Mouse (Mus musculus) gastrocnemius, postnatal 4 days (tissue): ENCODE measurements around the gene Tmcc1. TPM values are rescaled to one million over a fixed set of nuclear protein-coding genes. Genes with fewer than 3 reads are reported as not detected.
"Not testable (repeated sequence)": the region's sequence is repeated elsewhere in the genome, so short reads cannot be mapped to it uniquely, and the experiment has no call there.

ENCODE experiments used
- DNase-seq, 2 experiments: peaks; one replicate each; pipeline ENCODE4 v3.0.0; 2021 to 2022; ENCODE audit warnings: low spot score in 2 of 2, mixed read lengths in 2 of 2
- total RNA-seq, 2 experiments: library from RNA; stranded (reverse); gene quantifications; 2 replicates each; pipeline ENCODE4 v1.2.3; 2021

The Tmcc1 gene
- total RNA-seq, 2 experiments from 2014 or later, result 28.1 to 32.1 TPM

DNA sequence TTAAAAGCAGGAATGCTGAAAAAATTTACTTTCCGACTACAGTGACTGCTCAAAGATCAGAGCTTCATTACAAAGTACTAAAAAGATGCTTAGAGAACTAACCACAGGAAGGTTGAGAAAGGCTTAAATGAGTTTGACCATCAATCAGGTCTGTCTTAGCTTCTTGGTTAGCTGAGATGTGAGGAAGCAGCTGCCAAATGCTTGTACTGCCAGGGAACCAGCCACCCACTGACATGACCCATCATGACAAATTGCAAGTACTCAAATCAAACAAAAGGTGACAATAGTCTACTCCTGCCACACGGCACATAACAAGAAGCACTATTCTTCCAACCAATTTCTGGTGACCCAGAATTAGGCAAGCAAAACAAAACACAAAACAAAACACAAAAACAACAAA lies 111.9 kb downstream of the Tmcc1 start:
- no peak for DNase-seq

DNA sequence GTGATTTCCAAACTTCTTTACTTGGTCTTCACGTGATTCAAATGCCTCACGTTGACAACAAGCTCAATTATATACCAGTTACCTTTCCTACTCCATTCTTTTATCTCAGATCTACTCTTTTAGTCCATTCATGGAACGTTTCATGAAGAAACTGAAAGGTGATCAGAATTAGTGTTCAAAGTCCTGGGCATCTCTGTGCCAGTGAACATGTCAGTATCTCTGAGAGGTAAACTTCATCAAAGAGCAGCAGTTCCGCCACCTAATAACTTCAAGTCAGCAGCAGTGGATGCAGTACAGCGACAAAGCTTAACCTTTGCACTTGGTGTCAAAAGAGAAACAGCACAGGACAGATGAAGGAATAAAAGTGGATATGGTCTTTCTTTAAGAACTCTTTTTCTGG lies 112.5 kb downstream of the Tmcc1 start:
- DNase-seq, result no peak

DNA sequence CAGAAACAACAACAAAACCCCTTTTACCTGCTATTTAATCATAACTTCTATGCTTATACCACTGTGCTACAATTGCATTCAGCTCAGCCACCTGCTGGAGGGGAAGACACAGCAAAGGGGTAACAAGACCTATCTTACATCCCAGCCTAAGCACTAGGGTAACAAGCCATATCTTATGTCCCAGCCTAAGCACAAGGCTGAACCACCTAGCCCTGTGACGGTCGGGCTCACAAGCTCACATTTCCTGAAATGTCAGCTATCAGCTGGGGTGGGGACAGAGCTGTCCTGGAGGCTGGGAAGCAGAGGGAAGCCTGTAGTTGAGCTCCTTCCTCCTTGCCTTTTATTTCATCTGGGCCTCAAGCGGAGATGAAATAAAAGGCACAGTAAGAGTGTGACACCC lies 115.7 kb downstream of the Tmcc1 start:
- no peak for DNase-seq

DNA sequence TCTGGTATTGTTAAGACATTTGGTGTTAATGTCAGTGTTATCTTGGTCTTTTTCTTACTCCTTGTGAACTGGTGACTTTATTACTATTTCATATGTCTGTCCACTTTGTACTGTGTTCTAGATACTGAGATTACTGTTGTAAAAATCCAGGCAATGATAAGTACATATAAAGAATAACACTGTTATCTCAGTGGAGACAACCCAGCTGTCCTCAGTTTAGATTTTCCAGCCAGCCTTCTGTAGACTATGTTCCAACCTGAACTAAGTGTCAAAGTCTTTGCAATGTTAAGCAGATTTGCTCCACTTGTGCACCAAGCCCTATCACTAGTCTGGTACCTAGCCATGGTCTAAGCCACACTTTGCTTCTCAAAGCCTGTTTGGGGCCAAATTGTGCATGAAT lies 118.4 kb downstream of the Tmcc1 start:
- no peak for DNase-seq

DNA sequence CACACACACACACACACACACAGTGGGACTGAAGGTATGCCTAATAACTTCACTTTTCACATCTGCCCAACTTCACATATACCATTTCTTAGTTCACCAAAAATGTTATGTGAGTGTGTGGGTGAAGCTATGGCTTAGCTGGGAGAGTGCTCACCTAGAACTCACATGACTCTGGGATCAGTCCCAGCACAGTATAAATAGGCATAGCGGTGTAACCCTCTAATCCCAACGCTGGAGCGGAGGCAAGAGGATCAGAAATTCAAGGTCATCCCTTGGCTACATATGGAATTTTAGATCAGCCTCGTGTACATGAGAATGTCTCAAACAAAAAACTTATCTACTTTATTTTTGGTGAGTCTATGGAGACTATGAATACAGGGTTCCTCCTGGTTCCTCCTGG lies 119.7 kb downstream of the Tmcc1 start:
- no peak for DNase-seq

DNA sequence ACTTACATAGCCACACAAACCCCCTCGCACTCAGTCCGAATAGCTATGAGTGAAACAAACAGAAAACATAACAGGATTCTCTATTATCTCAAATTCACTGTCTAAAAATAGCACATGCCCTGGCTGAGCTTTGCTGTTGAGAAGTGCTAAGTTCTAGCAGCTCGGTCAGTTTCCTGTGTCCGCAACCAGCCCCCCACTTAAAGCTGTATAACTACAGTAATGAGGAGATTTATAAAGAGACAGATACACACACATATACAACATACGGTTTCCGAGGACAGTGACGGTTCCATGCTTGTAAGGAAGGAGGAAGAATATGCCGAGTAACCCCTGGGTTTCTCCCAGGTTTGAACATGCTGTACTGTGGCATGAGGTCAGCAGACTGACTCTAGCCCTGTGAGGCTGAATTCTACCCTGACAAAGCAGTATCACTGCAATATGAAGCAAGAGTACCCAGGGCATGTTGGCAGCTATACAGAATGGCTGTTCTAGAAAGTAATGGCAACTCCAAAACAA lies 120.5 kb downstream of the Tmcc1 start:
- DNase-seq, result peak in 1 of 2 experiments; percentile 14

DNA sequence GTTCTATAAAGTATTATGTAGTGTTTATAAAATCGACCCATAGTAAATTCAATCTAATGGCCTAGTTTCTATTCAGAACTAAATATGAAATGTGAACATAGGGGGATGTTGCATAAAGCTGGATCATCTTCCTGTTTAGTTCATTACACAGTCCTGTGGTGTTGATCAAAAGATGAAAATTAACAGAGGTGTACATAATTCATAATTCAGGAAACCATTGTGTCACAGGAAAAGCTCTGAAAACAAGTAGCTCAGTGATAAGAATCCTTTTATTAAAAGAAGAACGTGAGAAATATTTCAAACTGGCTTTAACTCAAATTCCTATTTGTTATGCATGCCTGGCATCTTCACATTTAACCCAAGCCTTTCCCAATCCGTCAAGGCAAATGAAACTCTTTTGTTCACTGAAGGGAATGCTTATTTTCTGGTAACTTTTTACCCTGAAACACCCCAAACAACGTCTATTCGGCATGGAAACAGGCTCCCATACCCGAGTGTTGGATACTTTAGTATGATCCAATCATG lies 121.0 kb downstream of the Tmcc1 start:
- DNase-seq, result no peak

DNA sequence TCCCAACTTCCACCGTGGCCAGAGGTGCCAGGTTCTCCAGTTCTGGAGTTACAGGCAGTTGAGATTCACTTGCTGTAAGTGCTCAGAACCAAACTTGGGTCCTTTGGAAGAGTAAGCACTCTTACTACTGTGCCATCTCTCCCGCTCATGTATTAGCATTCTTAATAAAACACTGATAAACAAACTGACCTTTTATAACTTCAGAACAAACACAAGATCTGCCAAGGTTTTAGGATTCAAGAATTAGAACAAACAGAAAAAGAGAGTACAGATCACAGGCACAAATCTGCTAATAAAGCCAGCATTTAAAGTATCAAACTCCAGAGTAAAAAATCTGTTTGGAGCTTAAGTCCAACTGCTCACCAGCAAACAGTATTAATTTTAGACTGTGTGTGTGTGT lies 121.5 kb downstream of the Tmcc1 start:
- no peak for DNase-seq

DNA sequence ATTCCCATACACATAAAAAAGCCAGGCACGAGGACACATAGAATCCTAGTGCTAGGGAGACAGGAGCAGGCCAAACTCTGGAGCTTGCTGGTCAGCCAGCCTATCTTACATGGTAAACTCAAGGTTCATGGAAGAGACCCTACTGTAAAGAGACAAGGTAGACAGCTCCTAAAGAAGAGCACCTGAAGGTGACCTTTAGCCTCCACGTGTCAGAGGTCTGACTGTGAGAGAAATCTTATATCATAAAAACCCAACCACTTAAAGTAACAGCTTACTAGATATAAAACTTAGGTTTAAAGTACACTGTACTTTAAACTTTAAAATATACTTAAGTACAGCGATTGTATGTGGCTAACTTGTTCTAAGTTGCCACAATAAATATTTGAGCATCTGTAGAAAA lies 122.7 kb downstream of the Tmcc1 start:
- DNase-seq, result no peak

DNA sequence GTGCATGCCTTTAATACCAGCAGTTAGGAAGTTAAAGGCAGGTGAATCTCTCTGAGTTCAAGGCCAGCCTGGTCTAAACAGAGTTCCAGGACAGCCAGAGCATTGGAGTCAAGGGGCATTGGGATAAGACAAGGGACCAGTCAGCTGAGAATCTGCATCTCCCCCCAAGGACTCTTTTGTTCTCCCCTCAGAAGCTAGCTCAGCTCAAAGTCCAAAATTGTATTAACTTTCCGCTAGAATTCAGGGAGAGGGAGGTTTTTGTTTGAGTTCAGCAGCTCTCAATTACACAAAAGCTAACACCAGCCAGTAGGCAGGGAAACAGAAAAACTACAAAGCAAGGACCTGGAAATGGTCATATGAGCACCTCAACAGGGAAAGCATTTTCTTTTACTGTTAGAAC lies 129.8 kb downstream of the Tmcc1 start:
- no peak for DNase-seq

DNA sequence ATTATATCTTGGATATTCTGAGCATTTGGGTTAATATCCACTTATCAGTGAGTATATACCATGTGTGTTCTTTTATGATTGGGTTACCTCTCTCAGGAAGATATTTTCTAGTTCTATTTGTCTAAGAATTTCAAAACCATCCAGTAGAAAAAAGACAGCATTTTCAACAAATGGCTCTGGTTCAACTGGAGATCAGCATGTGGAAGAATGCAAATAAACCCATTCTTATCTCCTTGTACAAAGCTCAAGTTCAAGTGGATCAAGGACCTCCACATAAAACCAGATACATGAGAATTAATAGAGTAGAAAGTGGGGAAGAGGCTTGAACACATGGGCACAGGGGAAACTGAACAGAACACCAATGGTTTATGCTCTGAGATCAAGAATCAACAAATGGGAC lies 133.7 kb downstream of the Tmcc1 start:
- DNase-seq, result not testable (repeated sequence)

DNA sequence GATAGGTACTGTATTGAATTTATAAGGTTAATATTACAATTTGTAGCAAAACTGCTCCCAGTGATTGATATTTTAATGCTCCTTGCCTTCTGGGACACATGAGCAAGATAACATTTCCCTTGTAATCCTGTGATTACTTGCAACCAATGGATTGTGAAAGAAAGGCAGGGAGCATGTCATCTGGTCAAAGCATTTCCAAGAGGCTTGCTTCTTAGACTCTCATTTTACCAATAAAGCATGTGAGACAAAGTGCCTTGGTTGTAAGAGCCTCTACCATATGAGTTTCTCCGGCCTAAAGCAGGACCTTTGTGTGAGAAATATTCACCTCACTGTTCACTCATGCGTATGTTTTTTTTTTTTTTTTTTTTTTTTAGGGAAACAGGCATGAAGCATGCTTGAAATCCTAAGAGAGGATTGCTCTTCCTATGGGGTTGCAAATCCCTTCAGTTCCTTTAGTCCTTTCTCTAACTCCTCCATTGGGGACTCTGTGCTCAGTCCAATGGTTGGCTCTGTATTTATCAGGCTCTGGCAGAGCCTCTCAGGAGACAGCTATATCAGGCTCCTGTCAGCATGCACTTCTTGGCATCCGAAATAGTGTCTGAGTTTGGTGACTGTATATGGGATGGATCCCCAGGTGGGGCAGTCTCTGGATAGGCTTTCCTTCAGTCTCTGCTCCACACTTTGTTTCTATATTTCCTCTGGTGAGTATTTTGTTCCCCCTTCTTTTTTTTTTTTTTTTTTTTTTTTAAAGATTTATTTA lies 134.6 kb downstream of the Tmcc1 start:
- DNase-seq, result no peak

DNA sequence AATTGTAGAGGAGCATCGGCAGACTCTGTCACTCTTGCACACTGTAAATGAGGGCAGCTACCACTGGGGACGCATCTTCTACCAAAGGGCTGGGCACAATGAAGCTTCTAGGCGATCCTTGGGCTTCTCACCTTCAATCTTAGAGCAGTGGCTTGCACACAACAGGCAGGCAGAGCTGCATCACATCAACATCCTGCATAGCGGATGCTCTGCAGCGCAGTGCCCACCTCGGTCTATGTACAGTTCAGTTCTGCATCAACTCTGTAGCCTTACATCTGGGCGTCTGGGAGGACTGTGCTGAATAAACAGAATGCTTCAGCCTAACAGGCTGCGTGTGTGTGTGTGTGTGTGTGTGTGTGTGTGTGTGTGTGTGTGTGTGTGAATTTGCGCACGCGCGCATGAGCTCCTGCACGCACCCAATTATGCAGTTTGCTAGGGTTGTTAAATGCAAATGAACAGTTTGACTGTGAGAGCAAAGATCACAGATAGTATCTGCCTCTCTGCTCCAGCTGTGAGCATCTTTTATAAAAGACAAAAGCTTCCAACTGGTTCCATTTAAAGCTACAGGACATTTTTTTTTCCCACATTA lies 136.5 kb downstream of the Tmcc1 start:
- DNase-seq, result no peak

DNA sequence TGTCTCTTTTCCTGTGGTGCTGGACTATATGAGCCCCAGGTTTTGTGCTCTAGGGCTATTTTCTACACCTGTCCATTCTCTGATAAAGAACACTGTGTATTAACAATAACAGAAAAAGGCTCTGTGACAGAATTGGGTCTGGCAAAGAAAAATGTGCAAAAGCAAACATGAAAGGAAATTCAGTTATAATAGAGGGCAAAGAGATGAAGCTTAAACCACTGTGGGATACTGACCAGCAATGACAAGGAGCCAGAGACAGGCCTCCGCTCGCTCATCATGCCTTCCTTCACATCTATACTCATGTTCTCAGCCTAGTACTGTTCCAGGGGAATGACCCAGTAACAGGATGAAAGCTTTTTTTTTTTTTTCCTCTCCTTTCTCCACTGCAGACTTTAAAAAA lies 137.5 kb downstream of the Tmcc1 start:
- DNase-seq, result no peak

DNA sequence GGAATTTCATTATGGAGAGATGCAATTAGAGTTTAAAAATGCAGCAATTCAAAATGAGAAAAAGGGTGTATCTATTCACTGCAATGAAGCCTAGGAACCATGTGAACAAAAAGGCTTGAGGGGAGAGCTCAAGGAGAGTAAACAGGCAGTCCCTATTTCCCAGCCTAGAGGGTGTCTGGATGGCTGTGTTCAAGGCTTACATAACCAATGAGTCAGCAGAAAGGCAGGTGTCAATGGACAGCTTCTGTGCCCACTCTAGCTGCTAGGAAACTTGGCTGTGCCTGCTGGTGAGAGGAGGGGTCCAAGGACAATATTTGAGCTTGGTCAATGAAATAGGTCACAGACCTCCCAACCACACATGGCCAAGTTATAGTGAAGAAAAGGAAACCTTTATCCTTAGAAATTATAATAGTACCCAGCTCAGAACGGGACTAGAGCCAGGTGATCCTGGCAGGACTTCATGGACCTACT lies 138.2 kb downstream of the Tmcc1 start:
- DNase-seq, result no peak

DNA sequence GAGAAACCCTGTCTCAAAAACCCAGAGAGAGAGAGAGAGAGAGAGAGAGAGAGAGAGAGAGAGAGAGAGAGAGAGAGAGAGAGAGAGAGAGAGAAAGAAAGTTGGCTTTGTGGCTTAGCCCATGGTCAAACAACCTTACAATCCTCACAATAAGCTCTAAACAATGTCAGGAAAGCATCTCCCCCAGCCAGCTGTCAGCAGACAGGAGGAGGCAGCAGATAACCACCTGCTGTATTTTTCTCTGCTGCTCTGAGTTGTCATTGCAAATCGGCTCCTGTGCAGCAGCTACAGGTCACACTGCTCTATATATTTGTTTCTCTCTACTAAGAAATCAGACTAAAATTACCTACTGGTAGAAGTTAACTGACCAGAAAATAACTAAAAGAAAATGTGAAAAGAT lies 145.4 kb downstream of the Tmcc1 start:
- no peak for DNase-seq

DNA sequence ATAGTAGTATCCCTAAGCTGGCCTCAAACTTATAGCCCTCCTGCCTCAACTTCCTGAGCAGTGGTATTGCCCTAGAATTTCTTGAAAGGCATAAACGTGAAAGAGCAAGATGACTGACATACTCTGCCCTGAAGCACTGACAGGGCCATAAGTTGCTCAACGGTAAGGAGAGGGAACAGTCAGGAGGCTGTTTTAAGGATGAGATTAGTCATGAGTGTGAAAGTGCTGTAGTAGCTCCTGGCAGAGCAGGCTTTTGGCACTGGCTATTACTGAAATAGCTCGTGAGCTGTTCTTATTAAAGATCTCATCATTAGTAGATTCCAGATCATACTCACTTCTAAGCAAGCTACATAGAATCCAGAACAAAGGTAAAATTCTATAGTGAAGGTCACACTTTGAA lies 145.9 kb downstream of the Tmcc1 start:
- no peak for DNase-seq

DNA sequence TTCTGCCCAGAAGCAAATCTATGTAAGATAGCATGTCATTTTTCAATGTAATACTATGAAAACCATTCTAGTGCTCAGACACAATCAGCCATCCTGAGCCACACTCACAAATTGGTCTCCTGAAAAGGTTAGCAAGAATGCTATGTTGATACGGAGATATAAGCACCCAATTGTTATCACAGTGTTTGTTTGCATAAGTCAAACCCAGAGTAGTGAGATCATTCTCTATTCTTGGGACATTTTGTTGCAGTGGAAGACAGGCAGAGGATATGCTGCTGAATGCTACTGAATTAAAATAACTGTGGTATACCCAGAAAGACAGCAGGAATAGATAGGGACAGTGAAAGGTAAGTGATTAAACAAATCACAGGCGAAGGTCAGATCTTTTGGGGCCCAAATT lies 149.2 kb downstream of the Tmcc1 start:
- no peak for DNase-seq

DNA sequence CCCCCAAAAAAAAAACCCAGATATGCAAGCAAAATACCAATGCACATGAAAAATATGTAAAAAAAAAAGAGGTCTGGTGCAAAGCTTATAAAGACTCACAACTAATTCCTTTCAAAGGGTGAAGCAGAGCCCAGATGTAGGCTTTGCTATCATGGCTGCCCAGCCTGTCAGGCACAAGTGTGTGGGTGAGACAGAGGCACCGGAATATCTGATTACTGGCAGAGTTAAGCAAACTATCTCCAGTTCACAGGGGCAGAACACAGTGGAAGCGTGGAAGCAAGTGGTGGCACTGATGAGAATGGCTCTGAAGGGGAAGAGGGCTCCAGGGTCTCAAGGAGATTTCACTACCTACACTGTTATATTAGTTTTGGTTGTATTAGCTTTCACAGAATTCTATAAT lies 155.1 kb downstream of the Tmcc1 start:
- DNase-seq, result no peak

DNA sequence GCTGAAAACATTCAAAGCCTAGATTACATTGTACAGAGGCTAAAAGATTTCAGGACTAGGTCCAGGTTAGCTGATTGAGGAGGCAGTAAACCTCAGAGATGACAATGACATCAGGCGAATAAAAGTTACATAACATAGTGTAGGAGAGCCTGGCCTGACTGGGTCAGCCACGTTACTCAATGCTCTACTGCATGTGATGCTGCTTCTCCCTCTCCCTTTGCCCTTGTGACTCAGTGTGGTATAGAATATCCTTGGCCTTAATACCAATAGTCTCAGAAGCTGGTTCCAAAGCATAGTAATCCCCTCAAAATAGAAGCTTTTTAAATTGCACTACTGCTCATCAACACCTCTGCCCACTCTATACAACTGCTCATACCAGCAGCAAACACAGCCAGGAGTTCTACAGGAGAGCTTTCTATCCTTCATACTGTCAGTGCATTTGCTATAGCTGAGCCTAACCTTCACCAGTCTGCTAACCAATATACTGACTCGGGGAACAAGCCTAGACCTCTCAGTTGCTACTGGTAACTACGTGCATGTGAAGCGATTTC lies 155.9 kb downstream of the Tmcc1 start:
- DNase-seq, result no peak

DNA sequence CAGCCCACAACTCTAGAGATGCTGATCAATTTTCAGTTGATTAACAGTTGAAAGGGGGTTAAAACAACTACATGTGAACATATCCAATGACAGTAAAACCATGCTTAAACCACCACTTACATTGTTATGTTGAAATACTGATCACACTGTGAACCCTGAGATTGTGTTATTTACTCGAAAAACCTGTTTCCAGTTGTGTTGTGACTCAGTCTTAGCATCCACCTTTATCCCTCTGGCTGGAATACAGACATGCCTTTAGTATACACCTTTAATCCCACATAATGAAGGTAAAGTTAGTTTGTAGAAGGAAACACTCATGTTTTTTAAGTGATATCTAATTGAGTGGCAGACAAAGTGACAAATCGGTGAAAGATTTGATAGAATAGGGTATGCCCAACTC lies 156.7 kb downstream of the Tmcc1 start:
- DNase-seq, result no peak

DNA sequence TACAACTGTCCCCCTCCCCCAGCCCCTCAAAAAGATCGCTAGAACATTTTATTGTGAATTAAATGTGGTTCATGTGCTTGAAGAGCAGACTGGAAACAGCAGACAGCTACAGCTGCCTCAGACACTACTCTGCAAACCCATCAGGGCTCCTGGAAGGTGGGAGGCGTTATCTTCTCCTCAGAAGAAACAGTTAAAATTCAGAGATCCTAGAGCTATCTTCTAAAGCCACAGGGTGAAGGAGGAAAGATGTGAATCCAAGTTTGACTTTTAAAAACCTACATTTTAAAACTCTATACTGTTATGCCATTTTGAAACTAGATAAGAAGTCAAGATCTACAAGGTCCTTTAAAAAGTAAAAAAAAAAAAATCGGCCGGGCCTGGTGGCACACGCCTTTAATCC lies 162.2 kb downstream of the Tmcc1 start:
- no peak for DNase-seq
